Comparison of ENCODE assay signal across 19 mouse cellular contexts in the genomic region with DNA sequence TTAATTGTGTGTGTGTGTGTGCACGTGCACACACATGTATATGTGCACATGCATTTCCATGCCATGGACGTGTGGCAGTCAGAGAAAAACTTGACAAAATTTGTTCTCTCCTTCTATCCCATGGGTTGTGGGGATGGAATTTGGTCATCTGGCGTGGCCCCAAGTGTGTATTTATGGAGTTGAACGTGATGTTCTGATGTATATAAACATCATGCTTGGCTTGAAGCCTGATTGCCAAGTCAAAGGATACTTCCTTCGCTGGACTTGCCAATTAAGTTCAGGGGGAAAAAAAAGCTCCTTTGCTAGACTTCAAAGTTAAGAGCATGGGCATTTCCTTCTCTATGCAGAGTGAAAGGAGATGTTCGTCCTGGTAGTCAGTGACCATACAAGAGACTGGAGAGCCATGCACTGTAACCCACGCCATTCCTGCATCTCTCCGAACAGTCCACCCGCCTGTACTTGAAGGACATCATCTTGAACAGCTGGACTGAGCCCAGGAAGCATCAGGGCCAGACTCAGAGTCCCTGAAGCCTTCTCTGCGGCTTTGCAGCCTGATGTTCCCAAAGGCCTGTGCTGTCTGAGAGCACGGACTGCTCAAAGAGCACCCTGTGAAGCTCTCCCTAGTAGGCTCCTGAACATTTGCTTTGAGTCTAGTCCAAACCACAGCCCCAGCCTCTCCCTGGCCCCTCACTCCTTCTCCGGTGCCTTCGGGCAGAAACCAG.
DNase-seq lines count a peak whose midpoint lies in the region; ATAC-seq and TF ChIP-seq lines count a peak whose summit lies in the region.
"Had no signal": no experiment of that assay in that cellular context is flagged by ENCODE, and none has a peak within 500 bp of the region (broad histone marks: within the 10 kb centered on the region; RNA-seq: fewer than 3 reads in every experiment).

No protein-coding gene starts in this region.

- no peaks in the 10 kb centered on the region for H3K9me3 ChIP-seq in kidney, embryonic 16.5 days (ENCODE audit: low read length)
- H3K9me3 ChIP-seq in stomach, postnatal 0 days (ENCODE audit: control insufficient read depth, low read length): no peaks in the 10 kb centered on the region
- no peaks in the 10 kb centered on the region for H3K9me3 ChIP-seq in midbrain, embryonic 13.5 days
- H3K9me3 ChIP-seq: heart, embryonic 15.5 days; hindbrain, embryonic 15.5 days had no signal

- H3K27me3 ChIP-seq in kidney, embryonic 16.5 days (ENCODE audit: insufficient read depth, low read length): no peaks in the 10 kb centered on the region
- H3K27me3 ChIP-seq in stomach, postnatal 0 days (ENCODE audit: control insufficient read depth, insufficient read depth, low read length): no peaks in the 10 kb centered on the region
- no peaks in the 10 kb centered on the region for H3K27me3 ChIP-seq in midbrain, embryonic 13.5 days
- H3K27me3 ChIP-seq: CH12.LX; heart, embryonic 15.5 days; hindbrain, embryonic 15.5 days; liver, embryonic 13.5 days; megakaryocyte, embryonic 14.5 days had no signal

- H3K9ac ChIP-seq in kidney, embryonic 16.5 days (replicated peaks; ENCODE audit: low read length): no peak overlapping the region
- no peak overlapping the region for H3K9ac ChIP-seq in stomach, postnatal 0 days (ENCODE audit: low read length)
- no peak overlapping the region for H3K9ac ChIP-seq in midbrain, embryonic 13.5 days (replicated peaks)
- H3K9ac ChIP-seq: heart, embryonic 15.5 days; hindbrain, embryonic 15.5 days; liver, embryonic 13.5 days had no signal

- H3K4me1 ChIP-seq in kidney, embryonic 16.5 days (ENCODE audit: insufficient read depth, low read length): no peaks in the 10 kb centered on the region
- H3K4me1 ChIP-seq in stomach, postnatal 0 days (replicated peaks; ENCODE audit: control insufficient read depth, insufficient read depth): no peaks in the 10 kb centered on the region
- H3K4me1 ChIP-seq in midbrain, embryonic 13.5 days (replicated peaks): no peaks in the 10 kb centered on the region
- H3K4me1 ChIP-seq: heart, embryonic 15.5 days; hindbrain, embryonic 15.5 days; liver, embryonic 13.5 days; megakaryocyte, embryonic 14.5 days had no signal

- intact Hi-C loops in gastrocnemius, adult 2 months (cut with DNase I): no loop called here

- no peak overlapping the region for H3K4me3 ChIP-seq in gastrocnemius, adult 2 months
- H3K4me3 ChIP-seq in kidney, embryonic 16.5 days (ENCODE audit: low read length): no peak overlapping the region
- no peak overlapping the region for H3K4me3 ChIP-seq in stomach, postnatal 0 days (ENCODE audit: low read depth, low read length)
- H3K4me3 ChIP-seq in midbrain, embryonic 13.5 days (replicated peaks): no peak overlapping the region
- H3K4me3 ChIP-seq: heart, embryonic 15.5 days; hindbrain, embryonic 15.5 days; liver, embryonic 13.5 days; megakaryocyte, embryonic 14.5 days had no signal

- H3K36me3 ChIP-seq in kidney, embryonic 16.5 days (ENCODE audit: insufficient read depth, low read length): no peaks in the 10 kb centered on the region
- H3K36me3 ChIP-seq in stomach, postnatal 0 days (ENCODE audit: control insufficient read depth, insufficient read depth, low read length): no peaks in the 10 kb centered on the region
- H3K36me3 ChIP-seq in midbrain, embryonic 13.5 days: no peaks in the 10 kb centered on the region
- H3K36me3 ChIP-seq: heart, embryonic 15.5 days; hindbrain, embryonic 15.5 days; liver, embryonic 13.5 days had no signal

- no peak for TF ChIP-seq EP300 in stomach, postnatal 0 days (optimal IDR thresholded peaks at IDR 0.05)

- 65% methylated on average over 13 of the region's 13 CpGs for WGBS in kidney, embryonic 16.5 days
- 63% methylated on average over 13 of the region's 13 CpGs for WGBS in stomach, postnatal 0 days
- WGBS in midbrain, embryonic 13.5 days: 89% methylated on average over 13 of the region's 13 CpGs

- no peak overlapping the region for H3K27ac ChIP-seq in gastrocnemius, adult 2 months
- 0 out of 2 replicates have a peak overlapping the region, but pooled peaks have one; percentile 35 for H3K27ac ChIP-seq in kidney, embryonic 16.5 days (ENCODE audit: low read length)
- 0 out of 2 replicates have a peak overlapping the region, but pooled peaks have one; percentile 31 for H3K27ac ChIP-seq in stomach, postnatal 0 days (replicated peaks)
- no peak overlapping the region for H3K27ac ChIP-seq in midbrain, embryonic 13.5 days
- H3K27ac ChIP-seq: heart, embryonic 15.5 days; hindbrain, embryonic 15.5 days; liver, embryonic 13.5 days had no signal

- TF ChIP-seq CTCF in gastrocnemius, adult 2 months (IDR thresholded peaks at IDR 0.05): no peak
- TF ChIP-seq CTCF in stomach, postnatal 0 days (IDR thresholded peaks at IDR 0.05; ENCODE audit: low read depth): no peak

- DNase-seq in gastrocnemius, adult 2 months: peak; percentile 28
- DNase-seq in gastrocnemius, adult 18-20 months (ENCODE audit: low spot score): no peak
- DNase-seq in kidney, postnatal 10 days: no peak
- DNase-seq in ovary, postnatal 36 days (ENCODE audit: low spot score): peak; percentile 8
- no peak for DNase-seq in ovary, postnatal 10 days (ENCODE audit: low spot score)
- no peak for DNase-seq in stomach, postnatal 0 days (ENCODE audit: low spot score)
- DNase-seq: adrenal gland, postnatal 10 days; cerebellum, adult 18-20 months; gastrocnemius, postnatal 14 days; kidney, adult 8-10 months; layer of hippocampus, adult 9-11 months; liver, embryonic 13.5 days had no signal

- H3K4me2 ChIP-seq in kidney, embryonic 16.5 days (replicated peaks; ENCODE audit: low read depth, low read length): no peak overlapping the region
- no peak overlapping the region for H3K4me2 ChIP-seq in stomach, postnatal 0 days (replicated peaks; ENCODE audit: low read depth)
- no peak overlapping the region for H3K4me2 ChIP-seq in midbrain, embryonic 13.5 days (replicated peaks)
- H3K4me2 ChIP-seq: heart, embryonic 15.5 days; hindbrain, embryonic 15.5 days; liver, embryonic 13.5 days had no signal

- ATAC-seq in kidney, embryonic 16.5 days (ENCODE audit: low FRiP score, low TSS enrichment): no peak
- ATAC-seq in stomach, postnatal 0 days (ENCODE audit: low FRiP score, low TSS enrichment): 0 out of 2 replicates have a peak, but pooled peaks have one; percentile 12
- no peak for ATAC-seq in midbrain, embryonic 13.5 days
- ATAC-seq: forebrain, embryonic 16.5 days had no signal

Comparison
In these comparisons a context has a peak if more than half of its experiments do, and no peak if none do; other contexts are left out.
1. DNase-seq: peak in gastrocnemius, adult 2 months (single experiment) and ovary, postnatal 36 days (single experiment); none in gastrocnemius, adult 18-20 months (single experiment), kidney, postnatal 10 days (single experiment), ovary, postnatal 10 days (single experiment) and stomach, postnatal 0 days (single experiment).
2. H3K27ac ChIP-seq: peak in kidney, embryonic 16.5 days (single experiment) and stomach, postnatal 0 days (single experiment); none in gastrocnemius, adult 2 months (single experiment) and midbrain, embryonic 13.5 days (single experiment).